8 mouse cellular contexts compared by ENCODE assay signal in genomic region chr9:108560227-108560841, GRCm38 (mm10). TPM values are rescaled to one million over a fixed set of nuclear protein-coding genes. Genes with fewer than 3 reads are reported as not detected.
DNase-seq lines count a peak whose midpoint lies in the region; ATAC-seq lines count a peak whose summit lies in the region.

Gene Impdh2 (plus strand): TSS chr9:108560286.

- peak within 1 kb of the TSS; percentile 57 for H3K9ac ChIP-seq in kidney, embryonic 15.5 days

- peak; percentile 97 for ATAC-seq in erythroblast, adult 5-6 weeks (replicated peaks; ENCODE audit: low FRiP score, poor library complexity, severe bottlenecking)
- ATAC-seq in kidney, embryonic 15.5 days (replicated peaks; ENCODE audit: low FRiP score): peak; percentile 99
- ATAC-seq in monocyte, adult 5-6 weeks (replicated peaks; ENCODE audit: insufficient number of reproducible peaks, low FRiP score, low TSS enrichment, poor library complexity, severe bottlenecking): peak; percentile 96

- 1% methylated on average over 53 of the region's 53 CpGs for WGBS in heart, embryonic 10.5 days
- WGBS in kidney, embryonic 15.5 days: under 1% methylated on average over 53 of the region's 53 CpGs

- peak within 1 kb of the TSS; percentile 85 for H3K27ac ChIP-seq in heart, embryonic 10.5 days
- H3K27ac ChIP-seq in kidney, embryonic 15.5 days: peak within 1 kb of the TSS; percentile 86

- no peaks in the 10 kb centered on the region for H3K9me3 ChIP-seq in heart, embryonic 10.5 days
- H3K9me3 ChIP-seq in kidney, embryonic 15.5 days (replicated peaks): no peaks in the 10 kb centered on the region

- H3K4me1 ChIP-seq in heart, embryonic 10.5 days: peaks cover 9% of the 10 kb centered on the region
- peaks cover 15% of the 10 kb centered on the region for H3K4me1 ChIP-seq in kidney, embryonic 15.5 days

- peaks cover 80% of the 10 kb centered on the region for H3K36me3 ChIP-seq in heart, embryonic 10.5 days
- peaks cover 84% of the 10 kb centered on the region for H3K36me3 ChIP-seq in kidney, embryonic 15.5 days

- peak within 1 kb of the TSS; percentile 71 for H3K4me2 ChIP-seq in kidney, embryonic 15.5 days

- peak within 1 kb of the TSS; percentile 71 for H3K4me3 ChIP-seq in heart, embryonic 10.5 days
- peak within 1 kb of the TSS; percentile 54 for H3K4me3 ChIP-seq in kidney, embryonic 15.5 days (replicated peaks)

- peak; percentile 97 to 98 for DNase-seq in B cell, adult 2 months
- peak; percentile 99 for DNase-seq in brain, adult 2 months (ENCODE audit: low read depth, low spot score)
- peak; percentile 98 for DNase-seq in heart, embryonic 10.5 days (ENCODE audit: low spot score)
- peak; percentile 96 for DNase-seq in liver
- DNase-seq in spleen, postnatal 4 days (ENCODE audit: low spot score in 2 of 2): peak; percentile 92 to 94

- no peaks in the 10 kb centered on the region for H3K27me3 ChIP-seq in heart, embryonic 10.5 days (ENCODE audit: insufficient read depth, poor library complexity, severe bottlenecking)
- H3K27me3 ChIP-seq in kidney, embryonic 15.5 days: no peaks in the 10 kb centered on the region

RNA-seq across cellular contexts. Expression of gene Impdh2, which starts in this region (rescaled TPM):
- total RNA-seq in erythroblast, adult 5-6 weeks (2015; ENCODE audit: low replicate concordance): 64.2 and 120 TPM in 2 replicates
- 50.0 and 52.2 TPM in 2 replicates for total RNA-seq in erythroblast, adult 5-6 weeks (2017; ENCODE audit: low replicate concordance)
- polyA plus RNA-seq in heart, embryonic 10.5 days (2016; fragmentation: Nextera tagmentation; extraction: Ambion mirVana): 155 and 194 TPM in 2 replicates
- 187 and 198 TPM in 2 replicates for polyA plus RNA-seq in kidney, embryonic 15.5 days (2015; fragmentation: Nextera tagmentation; extraction: Ambion mirVana)
- 62.6 to 85.5 TPM (median 75.7 TPM) in 3 replicates for total RNA-seq in monocyte, adult 5-6 weeks (2017)

Comparison
In these comparisons a context has a peak if more than half of its experiments do, and no peak if none do; other contexts are left out.
1. Peak in every context shown above with its lines: DNase-seq, ATAC-seq, H3K4me3 ChIP-seq and H3K27ac ChIP-seq.